Mouse (Mus musculus) liver, embryonic 15.5 days (tissue): Measurements from ENCODE around the gene Bmpr1b. TPM values are rescaled to one million over a fixed set of nuclear protein-coding genes. Genes with fewer than 3 reads are reported as not detected.

ENCODE experiments used
- ATAC-seq: fragments of 200-750 bp; cut with Nextera tagmentation; 2 replicates; pipeline ENCODE4 v1.8.0; 2017; ENCODE audit warnings: moderate number of reproducible peaks, mild to moderate bottlenecking, moderate library complexity; ENCODE audit not compliant: insufficient read depth
- H3K27ac ChIP-seq: fragments of 300-500 bp; sonication (generic); replicated peaks from 2 replicates; pipeline ENCODE4 v1.5.1; 2015; ENCODE audit warnings: mild to moderate bottlenecking, inconsistent platforms
- H3K27me3 ChIP-seq: fragments of 300-500 bp; sonication (generic); 2 replicates; pipeline ENCODE4 v1.6.1; 2015; ENCODE audit warnings: mild to moderate bottlenecking, inconsistent platforms
- H3K36me3 ChIP-seq: fragments of 300-500 bp; sonication (generic); replicated peaks from 2 replicates; pipeline ENCODE4 v1.6.1; 2015; ENCODE audit warnings: moderate library complexity, mild to moderate bottlenecking, inconsistent platforms
- H3K4me1 ChIP-seq: fragments of 300-500 bp; sonication (generic); replicated peaks from 2 replicates; pipeline ENCODE4 v1.6.1; 2015; ENCODE audit warnings: inconsistent platforms
- H3K4me2 ChIP-seq: fragments of 300-500 bp; sonication (generic); 2 replicates; pipeline ENCODE4 v1.6.1; 2015; ENCODE audit warnings: moderate library complexity, mild to moderate bottlenecking, inconsistent platforms
- H3K4me3 ChIP-seq: fragments of 300-500 bp; sonication (generic); replicated peaks from 2 replicates; pipeline ENCODE4 v1.5.1; 2015; ENCODE audit warnings: mild to moderate bottlenecking, inconsistent platforms
- H3K9ac ChIP-seq: fragments of 300-500 bp; sonication (generic); 2 replicates; pipeline ENCODE4 v1.6.1; 2015; ENCODE audit warnings: moderate library complexity, mild to moderate bottlenecking, inconsistent platforms
- H3K9me3 ChIP-seq: fragments of 300-500 bp; sonication (generic); replicated peaks from 2 replicates; pipeline ENCODE4 v1.6.1; 2016; ENCODE audit warnings: inconsistent platforms
- WGBS: fragments of 180-500 bp; shearing (Covaris S2); methylation state at CpG from one replicate; pipeline ENCODE4 v1.1.7; 2015; ENCODE audit warnings: mixed read lengths; ENCODE audit not compliant: insufficient replicate concordance; 5-methylcytosine and 5-hydroxymethylcytosine counted together
- polyA plus RNA-seq: library from polyadenylated mRNA; unstranded; fragments of >200 nt; fragmentation: Nextera tagmentation; extraction: Ambion mirVana; gene quantifications from 2 replicates; pipeline ENCODE4 v1.2.1, GENCODE M21; 2015

Bmpr1b gene
- polyA plus RNA-seq, 1 experiment from 2014 or later: 0.12 TPM

- Histone ChIP-seq H3K4me1 (no peaks in the 10 kb centered on the region), H3K4me2 (no peak overlapping the region), H3K9me3 (no peaks in the 10 kb centered on the region), H3K36me3 (no peaks in the 10 kb centered on the region), H3K27ac (no peak overlapping the region), H3K9ac (no peak overlapping the region), H3K4me3 (no peak overlapping the region), H3K27me3 (no peaks in the 10 kb centered on the region)
- no peak for ATAC-seq
- WGBS: 61% methylated on average over 4 of the region's 4 CpGs
Measured at GRCm38 (mm10) chr3:142113208-142113607, 56.0 kb downstream of the Bmpr1b start.

GRCm38 (mm10) chr3:142106227-142106626 lies 63.0 kb downstream of the Bmpr1b start:
- 55% methylated on average over 6 of the region's 6 CpGs for WGBS
- H3K4me3 ChIP-seq: no peak overlapping the region
- no peaks in the 10 kb centered on the region for H3K9me3 ChIP-seq
- no peaks in the 10 kb centered on the region for H3K4me1 ChIP-seq
- H3K9ac ChIP-seq: no peak overlapping the region
- no peaks in the 10 kb centered on the region for H3K27me3 ChIP-seq
- H3K27ac ChIP-seq: no peak overlapping the region
- ATAC-seq: no peak
- no peaks in the 10 kb centered on the region for H3K36me3 ChIP-seq
- no peak overlapping the region for H3K4me2 ChIP-seq

GRCm38 (mm10) chr3:142104027-142104805 lies 65.0 kb downstream of the Bmpr1b start:
- no peak overlapping the region for H3K4me3 ChIP-seq
- 72% methylated on average over 10 of the region's 10 CpGs for WGBS
- H3K9ac ChIP-seq: no peak overlapping the region
- no peak overlapping the region for H3K4me2 ChIP-seq
- H3K9me3 ChIP-seq: no peaks in the 10 kb centered on the region
- no peaks in the 10 kb centered on the region for H3K36me3 ChIP-seq
- no peak for ATAC-seq
- no peak overlapping the region for H3K27ac ChIP-seq
- no peaks in the 10 kb centered on the region for H3K27me3 ChIP-seq
- no peaks in the 10 kb centered on the region for H3K4me1 ChIP-seq

GRCm38 (mm10) chr3:142103622-142104021 lies 65.6 kb downstream of the Bmpr1b start:
- no peak overlapping the region for H3K4me2 ChIP-seq
- H3K27ac ChIP-seq: no peak overlapping the region
- WGBS: 63% methylated on average over 4 of the region's 4 CpGs
- no peak overlapping the region for H3K4me3 ChIP-seq
- no peak overlapping the region for H3K9ac ChIP-seq
- H3K9me3 ChIP-seq: no peaks in the 10 kb centered on the region
- no peak for ATAC-seq
- no peaks in the 10 kb centered on the region for H3K4me1 ChIP-seq
- no peaks in the 10 kb centered on the region for H3K27me3 ChIP-seq
- no peaks in the 10 kb centered on the region for H3K36me3 ChIP-seq

GRCm38 (mm10) chr3:142099151-142099550 lies 70.1 kb downstream of the Bmpr1b start:
- Histone ChIP-seq H3K4me1 (no peaks in the 10 kb centered on the region), H3K9ac (no peak overlapping the region), H3K4me2 (no peak overlapping the region), H3K27me3 (no peaks in the 10 kb centered on the region), H3K36me3 (no peaks in the 10 kb centered on the region), H3K27ac (no peak overlapping the region), H3K4me3 (no peak overlapping the region), H3K9me3 (no peaks in the 10 kb centered on the region)
- WGBS: 35% methylated on average over 2 of the region's 2 CpGs
- ATAC-seq: no peak

- no peak overlapping the region for H3K4me2 ChIP-seq
- no peaks in the 10 kb centered on the region for H3K27me3 ChIP-seq
- no peak overlapping the region for H3K27ac ChIP-seq
- WGBS: 70% methylated on average over 4 of the region's 4 CpGs
- H3K9ac ChIP-seq: no peak overlapping the region
- no peak for ATAC-seq
- no peaks in the 10 kb centered on the region for H3K9me3 ChIP-seq
- H3K4me3 ChIP-seq: no peak overlapping the region
- H3K36me3 ChIP-seq: no peaks in the 10 kb centered on the region
- H3K4me1 ChIP-seq: no peaks in the 10 kb centered on the region
Measured at GRCm38 (mm10) chr3:142094049-142094448, 75.2 kb downstream of the Bmpr1b start.

GRCm38 (mm10) chr3:142089684-142090083 lies 79.5 kb downstream of the Bmpr1b start:
- Histone ChIP-seq H3K27ac (no peak overlapping the region), H3K9me3 (no peaks in the 10 kb centered on the region), H3K27me3 (no peaks in the 10 kb centered on the region), H3K4me3 (no peak overlapping the region), H3K4me1 (no peaks in the 10 kb centered on the region), H3K36me3 (no peaks in the 10 kb centered on the region), H3K4me2 (no peak overlapping the region), H3K9ac (no peak overlapping the region)
- WGBS: 51% methylated on average over 4 of the region's 4 CpGs
- no peak for ATAC-seq

- Histone ChIP-seq H3K27ac (no peak overlapping the region), H3K9me3 (no peaks in the 10 kb centered on the region), H3K4me1 (no peaks in the 10 kb centered on the region), H3K27me3 (no peaks in the 10 kb centered on the region), H3K4me2 (no peak overlapping the region), H3K9ac (no peak overlapping the region), H3K36me3 (no peaks in the 10 kb centered on the region), H3K4me3 (no peak overlapping the region)
- ATAC-seq: no peak
- 45% methylated on average over 3 of the region's 3 CpGs for whole genome bisulfite sequencing
Measured at GRCm38 (mm10) chr3:142085938-142086337, 83.3 kb downstream of the Bmpr1b start.

- no peaks in the 10 kb centered on the region for H3K36me3 ChIP-seq
- no peak for ATAC-seq
- H3K9me3 ChIP-seq: no peaks in the 10 kb centered on the region
- no peak overlapping the region for H3K9ac ChIP-seq
- no peak overlapping the region for H3K4me2 ChIP-seq
- H3K4me3 ChIP-seq: no peak overlapping the region
- WGBS: 34% methylated on average over 1 of the region's 1 CpGs
- no peak overlapping the region for H3K27ac ChIP-seq
- H3K27me3 ChIP-seq: no peaks in the 10 kb centered on the region
- no peaks in the 10 kb centered on the region for H3K4me1 ChIP-seq
Measured at GRCm38 (mm10) chr3:142084091-142084490, 85.1 kb downstream of the Bmpr1b start.

- WGBS: 41% methylated on average over 3 of the region's 3 CpGs
- H3K27me3 ChIP-seq: no peaks in the 10 kb centered on the region
- H3K4me3 ChIP-seq: no peak overlapping the region
- H3K36me3 ChIP-seq: no peaks in the 10 kb centered on the region
- H3K4me1 ChIP-seq: no peaks in the 10 kb centered on the region
- H3K27ac ChIP-seq: no peak overlapping the region
- no peak overlapping the region for H3K4me2 ChIP-seq
- no peak overlapping the region for H3K9ac ChIP-seq
- no peaks in the 10 kb centered on the region for H3K9me3 ChIP-seq
- no peak for ATAC-seq
Measured at GRCm38 (mm10) chr3:142077723-142078302, 91.4 kb downstream of the Bmpr1b start.

GRCm38 (mm10) chr3:142071601-142072000 lies 97.6 kb downstream of the Bmpr1b start:
- 79% methylated on average over 5 of the region's 5 CpGs for WGBS
- no peaks in the 10 kb centered on the region for H3K36me3 ChIP-seq
- no peaks in the 10 kb centered on the region for H3K27me3 ChIP-seq
- H3K9ac ChIP-seq: no peak overlapping the region
- no peak overlapping the region for H3K4me2 ChIP-seq
- no peak overlapping the region for H3K4me3 ChIP-seq
- H3K27ac ChIP-seq: no peak overlapping the region
- no peaks in the 10 kb centered on the region for H3K9me3 ChIP-seq
- no peak for ATAC-seq
- H3K4me1 ChIP-seq: no peaks in the 10 kb centered on the region
